Mouse (Mus musculus) heart, postnatal 4 days (tissue): ENCODE data around the gene Ankrd55. TPM values are rescaled to one million over a fixed set of nuclear protein-coding genes. Genes with fewer than 3 reads are reported as not detected.
"Not testable (repeated sequence)": the region's sequence is repeated elsewhere in the genome, so short reads cannot be mapped to it uniquely, and the experiment has no call there.

Source experiments
- DNase-seq: peaks from one replicate; pipeline ENCODE4 v3.0.0; 2021
- total RNA-seq, 2 experiments: library from RNA; stranded (reverse); gene quantifications; 2 replicates each; pipeline ENCODE4 v1.2.3; 2021

Ankrd55 gene
- total RNA-seq, 2 experiments from 2014 or later, result not detected

DNA sequence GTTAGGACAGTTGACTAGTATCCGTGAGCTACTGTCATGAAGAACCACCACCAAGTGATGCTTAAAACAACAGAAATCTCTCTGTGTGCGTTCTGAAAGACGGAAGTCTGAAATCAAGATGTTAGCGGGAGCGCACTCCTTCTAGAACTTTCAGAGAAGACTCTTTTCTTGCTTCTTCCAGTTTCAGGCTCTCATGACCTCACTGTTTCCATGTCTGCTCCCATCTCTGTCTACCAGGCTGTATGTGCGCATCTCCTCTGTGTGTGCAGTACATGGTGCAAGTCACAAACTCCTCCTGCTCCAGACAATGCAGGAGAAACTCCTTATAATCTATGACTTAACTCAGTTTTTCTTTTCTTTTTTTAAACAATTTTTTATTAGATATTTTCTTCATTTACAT is 4.8 kb downstream of the Ankrd55 start:
- DNase-seq, result no peak

DNA sequence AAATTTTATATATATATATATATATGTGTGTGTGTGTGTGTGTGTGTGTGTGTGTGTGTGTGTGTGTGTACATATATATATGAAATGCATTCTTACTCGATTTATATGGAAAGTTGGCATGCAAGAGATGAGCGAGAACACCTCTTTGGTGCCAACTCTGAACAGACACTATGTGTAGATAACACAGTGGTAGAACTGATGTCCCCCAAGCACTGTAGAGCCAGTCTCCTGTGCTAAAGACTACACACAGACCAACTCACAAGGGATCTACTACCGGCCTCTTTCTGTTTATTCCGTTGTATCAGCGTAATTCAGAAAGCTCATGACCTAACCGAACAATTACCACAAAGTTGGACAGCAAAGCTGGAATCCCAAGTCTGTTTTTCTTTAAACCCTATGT is 6.2 kb downstream of the Ankrd55 start:
- no peak for DNase-seq

DNA sequence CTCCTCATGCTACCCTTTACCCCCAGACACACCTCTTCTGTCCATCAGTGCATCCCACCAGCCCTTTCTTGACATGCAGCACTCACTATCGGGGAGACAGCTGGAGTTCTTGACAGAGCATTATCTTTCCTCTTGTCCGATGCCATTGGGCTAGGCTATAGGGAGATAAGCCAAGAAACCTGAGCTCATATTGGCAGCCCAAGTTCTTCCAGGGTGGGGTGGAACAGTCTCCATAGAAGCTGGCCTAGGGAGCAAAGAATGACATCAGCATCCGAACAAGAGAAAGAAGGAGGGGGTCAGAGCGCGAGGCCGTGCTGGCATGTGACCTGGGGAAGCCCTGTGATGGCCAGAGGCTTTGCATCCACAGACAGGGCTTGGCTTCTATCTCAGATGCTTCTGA is 9.5 kb downstream of the Ankrd55 start:
- peak; percentile 35 for DNase-seq

DNA sequence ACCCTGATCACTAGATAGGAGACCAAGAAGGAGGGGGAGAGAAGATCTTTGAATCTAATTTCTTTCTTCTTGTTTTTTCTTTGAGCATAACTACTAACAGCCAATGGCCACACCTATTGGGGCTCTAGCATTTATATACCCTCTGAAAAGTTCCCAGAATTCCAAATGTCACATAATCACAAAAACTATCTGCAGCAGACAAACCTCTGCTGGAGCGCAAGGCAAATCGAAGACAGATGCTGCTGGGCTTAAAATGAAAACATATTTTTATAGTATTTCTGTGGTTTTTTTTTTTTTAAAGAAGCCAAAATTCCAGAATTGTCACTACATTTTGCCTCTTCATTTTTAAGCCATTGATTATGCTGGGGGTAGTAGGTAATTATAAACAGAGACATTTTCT is 15.2 kb downstream of the Ankrd55 start:
- no peak for DNase-seq

DNA sequence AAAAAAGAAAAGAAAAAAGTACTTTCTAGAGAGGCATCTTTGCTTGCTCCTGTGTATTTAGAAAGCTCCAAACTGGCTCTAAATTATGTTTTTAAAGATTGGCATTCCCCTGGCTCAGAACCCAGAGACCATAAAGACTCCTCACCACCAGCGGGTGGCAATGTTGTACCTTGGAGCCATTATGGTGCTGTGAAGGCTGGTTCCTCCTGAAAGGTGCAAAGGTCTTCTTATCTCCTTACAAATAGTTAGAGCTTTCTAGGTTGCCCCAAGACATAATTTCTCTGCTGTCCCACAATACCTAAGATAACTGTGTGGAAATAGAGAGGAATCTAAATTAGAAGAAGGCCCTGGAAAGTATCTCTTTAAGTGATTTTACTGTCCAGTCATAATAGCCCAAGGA is 20.4 kb downstream of the Ankrd55 start:
- peak; percentile 73 for DNase-seq

DNA sequence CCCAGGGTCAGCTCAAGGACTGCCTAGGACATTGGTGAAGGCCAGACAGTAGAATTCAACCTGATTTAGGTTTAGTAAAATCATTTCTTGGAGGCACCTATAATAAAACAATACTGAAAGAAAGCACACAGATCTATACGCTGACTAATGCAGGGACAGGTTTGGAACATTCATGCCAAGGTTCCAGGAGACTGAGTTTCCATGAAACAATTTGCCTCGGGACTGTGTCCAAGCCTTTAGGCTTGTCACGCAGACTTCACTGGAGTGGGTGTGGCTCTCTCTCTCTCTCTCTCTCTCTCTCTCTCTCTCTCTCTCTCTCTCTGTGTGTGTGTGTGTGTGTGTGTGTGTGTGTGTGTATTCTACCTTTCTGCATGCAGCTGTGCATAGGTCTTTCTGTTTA is 23.4 kb downstream of the Ankrd55 start:
- not testable (repeated sequence) for DNase-seq

DNA sequence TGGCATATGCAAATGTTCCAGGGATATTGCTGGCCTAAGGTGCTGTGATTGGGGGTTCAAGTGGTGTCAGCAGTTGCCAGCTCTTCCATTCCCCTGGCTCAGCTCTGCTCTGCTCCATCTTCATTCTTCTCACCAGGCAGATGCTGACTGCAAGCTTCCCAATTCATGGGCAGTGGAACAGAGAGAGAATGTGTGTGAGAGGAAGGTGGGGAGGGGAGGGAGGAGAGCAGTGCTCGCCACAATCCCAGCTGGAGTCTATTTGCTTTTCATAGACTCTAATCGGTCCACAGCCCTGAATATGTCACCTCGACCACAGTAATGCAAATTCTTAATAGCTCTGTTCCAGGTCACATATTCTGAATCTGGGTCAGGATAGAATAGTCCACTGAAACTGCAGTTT is 27.2 kb downstream of the Ankrd55 start:
- DNase-seq, result no peak

DNA sequence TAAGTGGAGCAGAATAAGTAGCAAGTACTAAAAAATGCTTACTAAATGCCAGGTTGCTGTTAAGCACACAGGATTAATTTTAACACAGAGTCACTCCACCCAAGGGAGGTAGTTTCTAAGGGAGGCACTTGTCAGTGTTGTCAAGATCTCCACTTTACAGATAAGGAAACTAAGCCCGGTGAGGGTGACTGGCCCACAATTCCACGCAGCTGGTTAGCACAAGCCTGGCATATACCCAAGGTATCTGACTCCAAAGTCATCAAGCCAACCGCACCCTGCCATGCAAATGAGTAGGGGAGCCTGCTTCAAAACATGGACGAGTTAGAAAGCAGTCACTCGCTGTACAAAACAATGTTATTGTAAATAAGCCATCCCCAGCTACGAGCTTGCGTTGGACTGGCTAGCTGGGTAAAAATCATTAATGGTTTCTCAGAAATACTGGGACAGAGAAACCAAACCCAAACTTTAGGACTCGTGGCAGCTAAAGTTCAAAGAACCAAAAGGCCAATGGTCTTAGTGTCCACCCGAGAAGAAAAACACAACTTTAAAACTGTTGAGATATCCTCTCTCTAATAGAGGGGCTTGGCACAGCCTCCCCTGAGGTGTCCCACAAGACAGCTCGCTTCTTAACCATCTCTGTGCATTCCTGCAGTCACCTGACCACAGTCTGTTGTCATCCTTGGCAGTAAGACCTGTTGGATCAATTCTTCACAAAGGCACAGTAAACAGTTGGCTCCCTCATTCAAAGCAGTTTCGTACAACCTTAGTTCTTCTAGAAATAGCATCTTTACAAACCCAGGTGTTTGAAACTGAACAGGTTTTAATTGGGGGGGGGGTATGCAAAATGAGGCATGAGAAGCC is 28.6 kb downstream of the Ankrd55 start:
- DNase-seq, result no peak

DNA sequence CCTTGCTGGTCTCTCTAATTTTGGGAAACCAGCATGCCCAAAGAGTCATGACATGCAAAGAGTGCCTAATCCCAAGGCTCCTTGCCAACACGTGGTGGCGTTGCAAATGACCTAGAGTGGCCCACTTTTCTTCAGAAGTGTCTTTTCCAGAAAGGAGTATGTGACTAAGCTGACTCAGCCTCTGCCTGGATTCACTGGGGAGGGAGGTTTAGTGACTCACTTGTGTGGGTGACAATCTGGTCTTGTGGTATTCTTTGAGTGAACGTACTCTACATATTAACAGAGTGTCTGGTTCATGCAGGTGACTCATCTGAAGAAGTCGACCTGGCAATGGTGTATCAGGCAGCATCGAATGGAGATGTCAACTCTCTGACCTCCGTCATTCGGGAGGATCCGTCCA is 29.9 kb downstream of the Ankrd55 start:
- DNase-seq, result no peak

DNA sequence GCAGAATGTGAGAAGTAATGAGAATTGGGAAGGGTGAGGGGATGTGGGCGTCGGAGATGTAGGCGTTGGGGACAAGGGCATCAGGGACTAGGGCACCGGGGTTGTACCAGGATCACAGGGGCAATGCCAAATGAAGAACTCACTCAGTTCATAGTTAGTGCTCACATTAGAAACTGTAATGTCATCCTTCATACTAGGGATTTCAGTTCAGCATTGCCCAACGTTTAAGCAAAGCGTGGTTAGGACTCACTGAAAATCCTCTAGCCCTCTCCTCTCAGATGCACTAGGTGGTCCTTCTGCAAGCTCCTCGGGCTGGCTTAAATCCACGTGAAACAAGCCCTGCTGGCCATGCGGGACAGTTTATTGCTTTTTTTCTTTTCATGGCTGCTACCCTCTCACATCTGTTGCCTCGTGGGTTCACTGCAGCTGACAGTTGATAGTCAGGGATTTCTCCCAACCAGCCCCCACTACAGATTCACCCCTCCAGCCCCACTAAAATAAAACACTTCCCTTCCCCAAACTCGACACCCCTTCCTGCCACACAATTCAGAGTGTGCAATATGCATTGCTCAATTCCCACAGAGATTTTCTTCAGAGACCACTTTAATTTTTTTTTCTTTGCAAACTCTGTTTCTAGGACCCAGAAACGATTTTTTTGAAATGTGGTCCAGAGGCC is 35.5 kb downstream of the Ankrd55 start:
- DNase-seq, result no peak

DNA sequence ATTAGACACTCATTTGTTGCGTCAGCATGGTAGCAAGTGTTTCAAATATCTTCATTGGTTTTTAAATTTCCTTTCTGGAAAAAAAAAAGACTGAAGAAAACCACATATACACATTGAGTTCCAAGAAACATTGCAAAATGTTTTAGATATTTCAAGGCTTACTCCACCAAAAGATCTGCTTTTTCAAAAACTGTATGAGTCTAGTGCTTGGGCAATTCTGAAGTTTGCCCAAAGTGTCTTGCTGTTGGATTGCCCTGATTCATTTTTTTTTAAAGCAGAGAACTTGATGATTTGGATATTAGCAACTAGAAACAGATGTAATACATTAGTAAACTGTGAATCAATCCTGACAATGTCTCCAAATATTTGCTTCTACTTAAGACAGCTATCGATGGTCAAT is 36.9 kb downstream of the Ankrd55 start:
- no peak for DNase-seq

DNA sequence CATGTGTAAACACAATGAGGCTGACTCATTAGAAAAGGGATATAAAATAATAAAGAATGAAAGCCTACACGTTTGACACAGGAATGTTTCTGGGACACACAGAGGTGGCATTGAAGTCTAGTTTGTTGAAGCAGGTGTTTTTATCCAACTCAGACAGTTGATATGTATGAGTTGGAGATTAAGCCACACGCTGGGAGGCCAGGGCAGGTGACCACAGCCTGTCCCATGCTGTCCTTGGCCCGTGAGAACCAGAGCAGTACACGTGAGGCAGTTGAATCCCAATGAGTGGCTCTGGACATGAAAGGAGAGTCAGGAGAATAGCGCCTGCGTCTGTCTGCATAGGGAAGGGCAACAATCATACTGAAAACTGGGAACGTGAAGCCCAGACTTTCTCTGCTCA is 38.2 kb downstream of the Ankrd55 start:
- no peak for DNase-seq

DNA sequence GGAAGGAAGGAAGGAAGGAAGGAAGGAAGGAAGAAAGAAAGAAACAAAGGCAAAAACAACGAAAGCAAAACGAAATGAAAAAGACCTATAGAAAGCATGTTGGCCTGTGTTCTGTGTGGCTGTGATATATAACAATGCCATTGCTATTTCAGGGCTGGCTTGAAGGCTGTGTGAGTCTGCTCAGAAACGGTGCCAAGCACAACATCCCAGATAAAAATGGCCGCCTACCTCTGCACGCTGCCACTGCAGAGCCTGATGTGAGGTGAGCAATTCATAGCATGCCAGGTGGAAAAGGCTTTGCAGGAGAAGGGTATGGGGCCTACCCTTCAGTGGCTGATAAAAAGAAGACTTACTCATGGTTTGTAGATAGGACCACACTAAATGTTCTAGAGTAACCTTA is 38.7 kb downstream of the Ankrd55 start:
- no peak for DNase-seq

DNA sequence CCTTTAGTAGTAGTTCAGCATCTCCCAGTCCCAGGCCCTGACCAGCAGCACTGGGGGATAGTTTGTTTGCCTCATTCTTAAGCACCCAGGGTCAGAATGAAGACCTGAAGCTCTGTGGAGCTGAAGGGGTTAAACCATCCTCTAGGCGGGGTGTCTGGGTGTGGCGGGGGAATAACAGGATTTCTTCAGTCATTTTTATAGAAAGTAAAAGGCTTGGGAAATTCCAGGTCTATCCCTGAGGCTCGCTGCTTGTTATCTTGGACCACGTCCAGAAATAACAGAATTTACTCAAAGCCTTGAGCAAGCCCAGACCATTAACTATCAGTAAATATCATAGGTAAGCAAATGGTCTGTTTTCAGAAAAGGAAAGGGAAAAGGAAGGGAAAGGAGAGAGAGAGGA is 39.3 kb downstream of the Ankrd55 start:
- no peak for DNase-seq

DNA sequence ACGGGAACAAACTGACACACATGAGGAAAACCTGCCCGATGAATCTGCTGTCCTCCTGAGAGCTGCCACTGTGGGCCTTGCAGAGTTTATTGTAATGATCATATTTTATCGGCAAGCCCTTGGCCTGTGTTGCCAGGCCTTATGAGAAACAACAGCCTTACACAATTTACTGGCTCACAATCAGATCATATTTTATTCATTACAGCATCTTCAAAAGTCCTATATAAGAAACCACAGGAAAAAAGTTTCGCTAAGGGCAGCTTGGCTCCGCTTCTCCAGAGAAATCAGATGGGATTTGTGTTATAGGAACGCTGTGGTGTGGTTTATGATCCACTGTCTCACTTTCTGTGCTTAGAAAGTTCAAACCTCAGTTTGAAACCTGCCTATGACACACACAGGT is 42.0 kb downstream of the Ankrd55 start:
- DNase-seq, result no peak

DNA sequence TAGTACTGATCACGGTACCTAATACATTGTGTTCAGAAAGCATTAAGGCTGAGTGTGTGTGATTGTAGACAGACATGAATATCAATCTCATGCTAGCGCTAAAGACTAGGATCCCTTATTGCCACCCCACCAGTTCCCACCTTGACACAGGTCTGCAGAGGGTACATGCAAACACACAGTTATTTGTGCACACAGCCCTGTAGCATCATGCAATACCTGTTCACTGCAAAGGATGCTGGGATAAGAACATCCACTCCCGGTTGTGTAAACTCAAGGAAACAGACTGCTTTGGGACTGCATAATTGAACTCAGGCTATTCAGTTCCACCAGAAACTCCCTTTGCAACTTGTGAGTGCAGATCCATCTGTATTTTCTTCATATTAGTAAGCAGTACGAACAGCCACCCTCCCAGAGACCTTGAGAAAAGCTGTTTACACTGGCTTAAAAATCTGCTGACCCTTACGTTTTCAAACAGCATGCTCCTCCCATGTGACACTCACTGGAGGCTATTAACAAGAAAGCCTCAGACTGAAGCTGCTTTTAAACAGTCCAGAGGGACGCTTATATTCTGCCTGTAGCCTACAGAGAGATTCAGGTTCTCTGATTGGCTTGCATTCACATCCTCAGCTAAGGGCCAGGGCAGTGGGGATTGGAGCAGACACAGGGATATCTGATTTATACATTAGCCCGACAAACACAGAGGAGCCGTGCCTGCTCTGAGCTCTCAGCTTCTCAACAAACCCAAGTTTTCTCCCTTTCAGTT is 42.8 kb downstream of the Ankrd55 start:
- DNase-seq, result no peak

DNA sequence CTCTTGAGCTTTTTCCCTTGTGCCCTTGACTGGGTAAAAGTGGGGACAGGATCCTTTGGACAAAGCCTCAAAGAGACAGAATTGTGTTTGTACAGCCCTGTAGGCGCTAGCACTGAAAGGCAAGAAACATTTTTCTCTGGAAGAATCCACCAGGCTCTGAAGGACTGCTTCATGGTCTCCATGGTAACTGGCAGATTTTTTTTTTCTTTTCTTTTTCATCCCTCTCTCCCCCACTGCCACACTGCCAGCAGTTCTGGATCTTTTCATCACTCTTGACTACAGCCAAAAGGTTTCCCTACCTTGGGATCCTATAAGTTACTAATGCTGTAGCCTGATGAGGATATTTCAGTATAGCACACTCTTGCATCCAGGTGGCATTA is 43.4 kb downstream of the Ankrd55 start:
- no peak for DNase-seq

DNA sequence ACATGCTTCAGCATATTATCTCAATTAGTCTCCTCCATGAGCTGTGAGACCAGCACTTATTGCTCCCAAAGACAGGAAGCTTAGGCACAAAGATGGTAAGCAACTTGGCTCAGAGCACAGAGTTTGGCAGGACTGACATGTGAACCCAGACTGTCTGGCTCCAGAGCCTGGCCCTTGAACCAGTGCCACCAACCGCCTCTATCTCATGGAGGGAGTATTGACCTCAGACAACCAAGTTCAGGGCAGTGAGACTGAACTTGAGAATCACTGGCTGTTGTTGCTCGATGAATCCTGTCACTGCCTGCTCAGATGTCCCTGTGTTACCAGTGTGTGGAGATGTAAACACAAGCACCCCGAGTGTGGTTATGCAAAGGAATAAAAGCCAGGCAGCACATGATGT is 47.3 kb downstream of the Ankrd55 start:
- DNase-seq, result peak; percentile 47

DNA sequence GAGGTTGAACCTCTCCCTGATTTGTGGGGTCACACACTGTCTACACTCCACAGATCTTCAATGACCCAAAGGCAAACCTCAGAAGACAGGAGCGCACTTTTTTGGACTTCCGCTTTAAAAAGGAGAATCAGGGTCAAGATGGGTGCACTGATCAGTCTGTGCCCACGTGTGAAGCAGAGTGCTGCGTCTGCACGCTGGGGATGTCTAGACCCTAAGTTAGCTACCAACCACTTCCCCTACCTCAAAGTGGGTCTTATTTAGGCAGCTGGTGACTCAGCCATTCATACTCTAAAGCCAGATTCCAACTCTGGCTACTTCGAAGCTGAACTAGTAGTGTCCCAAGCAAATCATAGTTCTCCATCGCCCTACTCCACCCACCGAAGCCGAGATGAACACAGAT is 48.9 kb downstream of the Ankrd55 start:
- DNase-seq, result no peak

DNA sequence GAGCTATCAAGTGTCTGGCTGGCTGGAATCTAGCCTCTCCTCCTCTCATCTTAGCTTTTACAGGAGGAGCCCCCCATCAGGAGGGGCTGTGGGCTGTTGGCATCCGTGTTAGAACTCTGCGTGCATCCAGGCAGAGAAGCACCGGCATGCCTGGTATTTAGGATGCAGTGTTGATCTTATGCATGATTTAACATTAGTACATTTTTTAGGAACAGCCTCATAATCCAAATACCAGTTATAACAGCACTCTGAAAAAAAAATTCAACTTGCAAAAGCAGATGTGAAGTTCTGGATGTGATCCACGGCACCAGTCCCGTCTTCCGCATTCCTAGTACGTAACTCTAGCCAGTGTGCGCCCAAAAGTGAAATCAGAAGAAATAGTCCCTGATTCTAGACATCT is 52.0 kb downstream of the Ankrd55 start:
- DNase-seq, result peak; percentile 47

DNA sequence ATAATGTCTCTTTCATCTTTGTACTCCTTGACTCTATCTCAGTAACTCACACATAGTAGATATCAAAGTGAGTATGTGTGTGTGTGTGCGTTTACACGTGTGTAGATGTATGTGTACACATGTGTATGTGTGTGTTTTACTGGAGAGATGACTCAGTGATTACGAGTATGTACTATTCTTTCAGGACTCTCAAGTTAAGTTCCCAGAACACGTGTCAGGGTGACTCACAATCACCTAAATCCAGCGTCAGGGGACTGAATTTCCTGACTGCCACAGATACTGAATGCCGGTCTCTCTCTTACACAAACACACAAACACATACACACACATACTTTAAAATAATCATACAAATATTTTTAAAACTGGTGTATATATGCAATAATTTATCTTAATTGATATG is 52.5 kb downstream of the Ankrd55 start:
- DNase-seq, result no peak

DNA sequence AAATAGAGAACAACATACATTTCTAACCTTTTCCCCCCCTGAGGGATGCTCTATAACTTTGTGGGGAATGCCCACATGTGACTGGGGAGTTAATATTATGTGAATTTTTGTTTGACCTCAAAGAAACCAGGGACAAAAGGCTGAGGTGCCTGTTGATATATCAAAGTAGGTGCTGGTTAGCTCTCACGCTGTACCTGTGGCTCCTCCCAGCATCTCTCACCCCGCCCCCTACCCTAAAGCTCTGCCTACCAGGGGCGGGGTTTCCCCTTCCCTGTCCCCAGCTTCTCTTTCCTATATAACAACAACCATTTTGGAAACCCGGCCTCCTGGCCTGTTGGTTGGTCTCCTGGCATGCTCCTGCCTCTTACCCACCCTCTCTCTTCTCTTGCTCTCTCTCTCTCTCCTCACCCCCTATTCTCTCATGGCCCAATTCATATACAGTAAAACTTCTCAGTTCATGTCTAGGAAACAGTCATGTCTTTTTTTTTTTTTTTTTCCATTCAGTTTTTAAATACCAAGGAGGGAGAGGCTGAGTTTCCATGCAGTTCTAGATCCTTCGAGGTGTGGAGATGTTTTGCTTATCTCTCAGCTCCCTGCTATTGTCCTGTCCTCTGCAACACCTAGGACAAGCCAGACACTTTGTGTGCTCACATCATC is 54.8 kb downstream of the Ankrd55 start:
- DNase-seq, result no peak

DNA sequence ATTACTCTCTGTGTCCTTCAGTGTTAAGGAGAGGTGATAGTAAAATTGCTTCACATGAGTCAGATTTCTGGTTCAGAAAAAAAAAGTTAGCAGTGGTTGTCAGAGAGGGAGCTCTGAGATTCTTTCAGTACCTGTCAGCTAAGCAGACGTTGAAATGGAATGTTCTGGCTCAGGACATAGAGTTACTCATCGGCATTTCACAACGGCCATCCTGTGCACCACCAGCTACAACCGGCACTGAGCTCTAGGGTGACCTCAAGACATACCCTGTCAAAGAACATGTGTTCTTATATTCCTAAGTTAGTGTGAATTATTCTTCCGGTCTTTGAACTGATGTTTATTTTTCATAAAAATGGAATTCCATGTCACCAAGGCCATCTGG is 55.4 kb downstream of the Ankrd55 start:
- no peak for DNase-seq
